Mouse (Mus musculus) stomach, postnatal 0 days (tissue): ENCODE measurements around the gene 4930415O20Rik. TPM values are rescaled to one million over a fixed set of nuclear protein-coding genes. Genes with fewer than 3 reads are reported as not detected.

Source experiments
- ATAC-seq: fragments of 200-750 bp; cut with Nextera tagmentation; 2 replicates; pipeline ENCODE4 v1.8.0; 2017; ENCODE audit not compliant: low FRiP score, low TSS enrichment
- DNase-seq: peaks from one replicate; pipeline ENCODE4 v3.0.0-alpha.2; 2016; ENCODE audit warnings: low spot score
- H3K27ac ChIP-seq: fragments of 300-500 bp; sonication (generic); replicated peaks from 2 replicates; pipeline ENCODE4 v1.5.1; 2014; ENCODE audit warnings: mild to moderate bottlenecking, control low read depth
- H3K27me3 ChIP-seq: fragments of 300-500 bp; sonication (generic); 2 replicates; pipeline ENCODE4 v1.6.1; 2014; ENCODE audit warnings: low read length; ENCODE audit not compliant: control insufficient read depth, insufficient read depth
- H3K36me3 ChIP-seq: fragments of 300-500 bp; sonication (generic); 2 replicates; pipeline ENCODE4 v1.6.1; 2014; ENCODE audit warnings: low read length, mixed read lengths; ENCODE audit not compliant: control insufficient read depth, insufficient read depth
- H3K4me1 ChIP-seq: fragments of 300-500 bp; sonication (generic); replicated peaks from 2 replicates; pipeline ENCODE4 v1.6.1; 2014; ENCODE audit warnings: antibody characterized with exemption; ENCODE audit not compliant: control insufficient read depth, insufficient read depth
- H3K4me2 ChIP-seq: fragments of 300-500 bp; sonication (generic); replicated peaks from 2 replicates; pipeline ENCODE4 v1.6.1; 2014; ENCODE audit warnings: low read depth, mild to moderate bottlenecking, control low read depth, moderate library complexity
- H3K4me3 ChIP-seq: fragments of 300-500 bp; sonication (generic); 2 replicates; pipeline ENCODE4 v1.5.1; 2014; ENCODE audit warnings: low read depth, low read length, control low read depth
- H3K9ac ChIP-seq: fragments of 300-500 bp; sonication (generic); 2 replicates; pipeline ENCODE4 v1.6.1; 2014; ENCODE audit warnings: mild to moderate bottlenecking, low read length, control low read depth, mixed read lengths
- H3K9me3 ChIP-seq: fragments of 300-500 bp; sonication (generic); 2 replicates; pipeline ENCODE4 v1.6.1; 2016; ENCODE audit warnings: low read length; ENCODE audit not compliant: control insufficient read depth
- CTCF ChIP-seq: IDR thresholded peaks from 2 replicates; pipeline ENCODE4 v1.5.1; 2016; ENCODE audit warnings: antibody characterized with exemption, low read depth, mild to moderate bottlenecking, moderate library complexity
- EP300 ChIP-seq: optimal IDR thresholded peaks from 2 replicates; pipeline ENCODE3; 2016; ENCODE audit warnings: antibody characterized with exemption
- WGBS: fragments of 180-500 bp; shearing (Covaris S2); extraction: QIAGEN DNeasy Blood & Tissue Kit; methylation state at CpG from one replicate; pipeline ENCODE4 v1.1.7; 2014; 5-methylcytosine and 5-hydroxymethylcytosine counted together
- polyA plus RNA-seq: library from polyadenylated mRNA; unstranded; fragments of >200 nt; fragmentation: Nextera tagmentation; extraction: Ambion mirVana; gene quantifications from 2 replicates; pipeline ENCODE4 v1.2.1, GENCODE M21; 2015

4930415O20Rik gene
- polyA plus RNA-seq, 1 experiment from 2014 or later = 0.36 TPM

DNA sequence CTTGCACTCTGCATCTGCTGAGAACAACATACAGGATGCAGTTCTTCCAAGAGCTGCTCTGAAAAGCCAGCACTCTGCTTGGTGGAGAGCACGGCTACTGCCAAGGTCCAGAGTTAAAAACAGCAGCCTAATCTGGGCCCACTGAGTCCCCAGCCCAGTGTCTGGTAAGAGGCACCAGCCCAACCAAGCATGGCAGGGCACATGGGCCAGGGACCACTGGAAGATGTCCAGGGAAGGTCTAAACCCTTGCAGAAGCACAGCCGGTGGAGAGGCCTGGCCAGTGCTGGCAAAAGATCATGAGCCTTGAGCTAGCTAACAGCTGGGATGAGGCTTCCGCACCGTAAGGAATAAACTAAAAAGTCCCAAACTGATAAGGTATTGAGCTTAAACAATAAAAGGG lies 14.9 kb upstream of the 4930415O20Rik start:
- H3K4me3 ChIP-seq = no peak overlapping the region
- no peaks in the 10 kb centered on the region for H3K4me1 ChIP-seq
- H3K9ac ChIP-seq = no peak overlapping the region
- DNase-seq = no peak
- ATAC-seq = no peak
- 91% methylated on average over 4 of the region's 4 CpGs for WGBS
- TF ChIP-seq CTCF (no peak), EP300 (no peak)
- no peaks in the 10 kb centered on the region for H3K9me3 ChIP-seq
- peaks cover 28% of the 10 kb centered on the region for H3K36me3 ChIP-seq
- no peak overlapping the region for H3K4me2 ChIP-seq
- H3K27ac ChIP-seq = no peak overlapping the region
- H3K27me3 ChIP-seq = no peaks in the 10 kb centered on the region

DNA sequence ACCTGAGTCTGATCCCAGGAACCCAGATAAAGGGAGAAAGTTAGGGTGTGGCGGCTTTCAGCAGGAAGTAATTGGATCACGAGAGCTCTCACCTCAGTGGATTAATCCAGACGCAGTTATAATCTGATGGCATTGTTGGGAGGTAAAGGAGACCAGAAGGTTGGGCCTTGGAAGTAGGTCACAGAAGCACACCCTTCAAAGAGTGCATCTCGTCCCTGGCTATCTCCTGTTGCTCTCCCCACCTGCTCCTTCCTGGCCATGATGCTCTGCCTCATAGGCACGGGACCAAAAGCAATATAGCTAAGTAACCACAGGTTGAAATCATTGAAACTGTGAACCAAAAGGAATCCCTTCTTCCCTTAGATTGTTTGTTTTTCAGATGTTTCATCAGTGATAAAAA lies 13.6 kb upstream of the 4930415O20Rik start:
- H3K27ac ChIP-seq = no peak overlapping the region
- H3K9me3 ChIP-seq = no peaks in the 10 kb centered on the region
- H3K4me3 ChIP-seq = no peak overlapping the region
- ATAC-seq (no peak), DNase-seq (no peak)
- H3K27me3 ChIP-seq = no peaks in the 10 kb centered on the region
- H3K4me1 ChIP-seq = no peaks in the 10 kb centered on the region
- no peak overlapping the region for H3K9ac ChIP-seq
- WGBS = 84% methylated on average over 5 of the region's 5 CpGs
- no peak overlapping the region for H3K4me2 ChIP-seq
- H3K36me3 ChIP-seq = peaks cover 20% of the 10 kb centered on the region
- TF ChIP-seq EP300 = no peak
- no peak for TF ChIP-seq CTCF

DNA sequence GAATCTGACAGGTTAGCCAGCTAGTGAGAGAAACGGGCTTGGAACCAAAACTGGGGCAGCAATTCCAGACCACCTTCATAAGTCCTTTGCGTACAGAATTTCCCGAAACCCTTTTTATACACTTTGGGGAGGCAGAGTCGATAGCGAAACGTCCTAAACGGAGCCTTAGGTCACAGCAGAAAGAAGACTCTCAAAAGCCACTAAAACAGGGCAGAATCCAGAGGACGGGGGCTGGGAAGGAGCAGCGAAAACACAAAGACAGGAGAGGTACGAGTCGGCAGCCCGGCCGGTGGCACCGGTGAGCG lies 3.9 kb upstream of the 4930415O20Rik start:
- H3K9ac ChIP-seq = peak overlapping the region; percentile 90
- TF ChIP-seq CTCF (no peak), EP300 (no peak)
- no peak for ATAC-seq
- no peaks in the 10 kb centered on the region for H3K36me3 ChIP-seq
- H3K9me3 ChIP-seq = no peaks in the 10 kb centered on the region
- no peak for DNase-seq
- WGBS = under 1% methylated on average over 15 of the region's 15 CpGs
- H3K4me2 ChIP-seq = peak overlapping the region; percentile 63
- H3K27ac ChIP-seq = peak overlapping the region; percentile 99
- H3K27me3 ChIP-seq = no peaks in the 10 kb centered on the region
- no peaks in the 10 kb centered on the region for H3K4me1 ChIP-seq
- peak overlapping the region; percentile 88 for H3K4me3 ChIP-seq

DNA sequence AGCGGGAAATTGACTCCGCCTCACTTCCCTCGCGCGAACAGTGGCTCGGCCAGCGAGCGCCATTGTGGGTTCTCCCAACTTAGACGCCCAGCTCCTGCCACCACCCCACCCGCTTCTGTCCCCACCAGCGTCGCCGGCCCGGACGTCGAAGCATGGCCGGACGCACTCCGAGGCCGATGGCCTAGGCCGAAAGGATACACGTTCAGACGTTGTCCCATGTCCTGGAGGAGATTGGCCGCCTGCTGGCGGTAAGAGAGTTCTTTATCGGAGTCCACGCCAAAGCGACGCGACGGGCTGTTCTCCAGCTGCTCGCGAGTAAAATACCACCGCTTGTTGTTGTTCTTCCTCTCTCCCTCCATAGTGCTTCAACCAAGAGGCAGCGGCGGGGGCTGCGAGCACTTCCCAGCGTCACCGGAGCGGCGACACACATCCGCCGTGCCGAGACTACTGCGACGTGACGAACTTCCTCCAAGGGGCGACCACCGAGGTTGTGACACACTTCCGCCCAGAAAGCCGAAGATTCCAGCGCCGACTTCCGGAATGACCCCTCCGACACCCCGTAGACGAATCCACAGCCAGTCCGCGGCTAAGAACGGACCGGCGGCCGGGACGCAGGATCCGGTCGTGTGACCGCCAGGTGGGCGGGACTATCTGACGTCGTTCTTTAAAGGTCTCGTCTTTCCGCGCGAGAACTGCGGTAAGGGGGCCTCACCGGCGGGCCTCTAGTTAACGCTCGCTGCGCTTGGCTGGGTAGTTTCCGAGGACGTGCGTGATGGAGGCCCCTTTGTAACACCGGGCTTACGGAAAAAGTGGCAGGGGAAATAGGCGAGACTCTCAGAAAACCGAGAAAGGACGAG lies 3.3 kb upstream of the 4930415O20Rik start:
- TF ChIP-seq EP300 (peak; percentile 78), CTCF (peak; percentile 60)
- DNase-seq (peak; percentile 99), ATAC-seq (peak; percentile 96)
- Histone ChIP-seq H3K4me3 (peak overlapping the region; percentile 88), H3K9ac (peak overlapping the region; percentile 90), H3K36me3 (no peaks in the 10 kb centered on the region), H3K4me1 (no peaks in the 10 kb centered on the region), H3K27me3 (no peaks in the 10 kb centered on the region), H3K27ac (peak overlapping the region; percentile 99), H3K9me3 (no peaks in the 10 kb centered on the region), H3K4me2 (peak overlapping the region; percentile 71)
- WGBS = under 1% methylated on average over 88 of the region's 88 CpGs

DNA sequence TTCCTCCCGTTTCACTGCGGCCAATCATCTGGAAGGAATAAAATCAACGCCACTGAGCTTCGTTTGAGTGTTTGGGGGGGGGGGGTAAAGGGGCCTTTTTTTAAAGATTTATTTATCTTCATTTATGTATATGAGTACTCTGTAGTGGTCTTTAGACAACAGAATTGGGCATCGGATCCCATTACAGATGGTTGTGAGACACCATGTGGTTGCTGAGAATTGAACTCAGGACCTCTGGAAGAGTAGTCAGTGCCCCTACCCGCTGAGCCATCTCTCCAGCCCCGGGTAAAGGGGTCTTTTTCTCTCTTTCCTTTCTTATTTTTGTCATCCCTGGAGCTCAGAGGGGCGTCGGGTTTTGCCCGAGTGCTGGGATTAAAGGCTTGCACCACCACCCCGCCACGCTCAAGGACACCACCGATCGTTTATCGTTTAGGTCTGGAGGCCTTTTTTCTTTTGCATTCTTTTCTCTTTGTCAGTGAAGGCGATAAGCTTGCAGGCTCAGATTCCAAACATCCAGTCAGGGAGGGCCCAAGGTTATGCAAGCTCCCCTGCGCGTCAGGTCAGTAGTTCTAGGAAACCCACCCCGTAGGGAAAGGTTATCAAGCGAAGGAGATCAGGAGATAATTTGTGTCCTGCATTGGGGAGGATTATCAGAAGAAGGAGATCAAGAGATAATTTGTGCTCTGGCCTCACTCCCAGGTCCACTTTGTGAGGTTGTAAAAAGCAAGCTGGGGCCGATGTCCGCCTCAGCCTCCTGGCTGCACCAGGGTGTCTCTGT lies 2.4 kb upstream of the 4930415O20Rik start:
- no peak for DNase-seq
- peak overlapping the region; percentile 92 for H3K27ac ChIP-seq
- WGBS = 6% methylated on average over 22 of the region's 22 CpGs

More for the DNA sequence above, 2.4 kb upstream of the 4930415O20Rik start:
- no peaks in the 10 kb centered on the region for H3K27me3 ChIP-seq
- H3K9me3 ChIP-seq = no peaks in the 10 kb centered on the region
- no peaks in the 10 kb centered on the region for H3K4me1 ChIP-seq
- TF ChIP-seq CTCF = no peak
- no peak for TF ChIP-seq EP300
- H3K36me3 ChIP-seq = no peaks in the 10 kb centered on the region
- ATAC-seq = no peak
- H3K4me2 ChIP-seq = peak overlapping the region; percentile 71
- H3K4me3 ChIP-seq = peak overlapping the region; percentile 54
- peak overlapping the region; percentile 76 for H3K9ac ChIP-seq
